Mouse (Mus musculus) liver, postnatal 0 days (tissue): ENCODE measurements around the gene Ppp1r10. TPM values are rescaled to one million over a fixed set of nuclear protein-coding genes. Genes with fewer than 3 reads are reported as not detected.

Experiments
- ATAC-seq: fragments of 200-750 bp; cut with Nextera tagmentation; 2 replicates; pipeline ENCODE4 v1.8.0; 2017; ENCODE audit warnings: mild to moderate bottlenecking, moderate library complexity
- DNase-seq: peaks from one replicate; pipeline ENCODE4 v3.0.0-alpha.2; 2016
- H3K27ac ChIP-seq: fragments of 300-500 bp; sonication (generic); 2 replicates; pipeline ENCODE4 v1.5.1; 2014; ENCODE audit warnings: antibody characterized with exemption, moderate library complexity, mild to moderate bottlenecking, low read depth
- H3K27me3 ChIP-seq: fragments of 300-500 bp; sonication (generic); 2 replicates; pipeline ENCODE4 v1.6.1; 2014; ENCODE audit warnings: low read length, control low read depth, mixed read lengths; ENCODE audit not compliant: insufficient read depth
- H3K36me3 ChIP-seq: fragments of 300-500 bp; sonication (generic); replicated peaks from 2 replicates; pipeline ENCODE4 v1.6.1; 2014; ENCODE audit warnings: mild to moderate bottlenecking, control low read depth, low read length, moderate library complexity, mixed read lengths; ENCODE audit not compliant: insufficient read depth
- H3K4me1 ChIP-seq: fragments of 300-500 bp; sonication (generic); 2 replicates; pipeline ENCODE4 v1.6.1; 2014; ENCODE audit warnings: antibody characterized with exemption, mild to moderate bottlenecking, control low read depth; ENCODE audit not compliant: insufficient read depth
- H3K4me2 ChIP-seq: fragments of 300-500 bp; sonication (generic); 2 replicates; pipeline ENCODE4 v1.6.1; 2014; ENCODE audit warnings: low read depth, mild to moderate bottlenecking, low read length, moderate library complexity, mixed read lengths
- H3K4me3 ChIP-seq: fragments of 300-500 bp; sonication (generic); 2 replicates; pipeline ENCODE4 v1.5.1; 2014; ENCODE audit warnings: low read depth, low read length
- H3K9ac ChIP-seq: fragments of 300-500 bp; sonication (generic); replicated peaks from 2 replicates; pipeline ENCODE4 v1.6.1; 2014; ENCODE audit warnings: mild to moderate bottlenecking, moderate library complexity
- H3K9me3 ChIP-seq: fragments of 300-500 bp; sonication (generic); 2 replicates; pipeline ENCODE4 v1.6.1; 2016; ENCODE audit warnings: mild to moderate bottlenecking, control low read depth, low read length, mixed read lengths
- CTCF ChIP-seq: sonication (generic); IDR thresholded peaks from 2 replicates; pipeline ENCODE4 v1.5.1; 2016; ENCODE audit warnings: antibody characterized with exemption, low read depth
- EP300 ChIP-seq: IDR thresholded peaks from 2 replicates; pipeline ENCODE4 v1.6.1; 2016; ENCODE audit warnings: antibody characterized with exemption, low read depth, mild to moderate bottlenecking
- WGBS: fragments of 180-500 bp; shearing (Covaris S2); extraction: QIAGEN DNeasy Blood & Tissue Kit; methylation state at CpG from one replicate; pipeline ENCODE4 v1.1.7; 2014; ENCODE audit not compliant: insufficient replicate concordance; 5-methylcytosine and 5-hydroxymethylcytosine counted together
- microRNA counts: library from miRNA; unstranded; fragments of <30 nt; microRNA quantifications from one replicate; lab custom pipeline; 2015
- microRNA-seq: library from miRNA; unstranded; fragments of <30 nt; microRNA quantifications from one replicate; pipeline ENCODE4, GENCODE M21; 2016
- polyA plus RNA-seq: library from polyadenylated mRNA; unstranded; fragments of >200 nt; fragmentation: Nextera tagmentation; extraction: Ambion mirVana; gene quantifications from 2 replicates; pipeline ENCODE4 v1.2.1, GENCODE M21; 2015

Gene Ppp1r10
- polyA plus RNA-seq, 1 experiment from 2014 or later = 15.9 TPM

DNA sequence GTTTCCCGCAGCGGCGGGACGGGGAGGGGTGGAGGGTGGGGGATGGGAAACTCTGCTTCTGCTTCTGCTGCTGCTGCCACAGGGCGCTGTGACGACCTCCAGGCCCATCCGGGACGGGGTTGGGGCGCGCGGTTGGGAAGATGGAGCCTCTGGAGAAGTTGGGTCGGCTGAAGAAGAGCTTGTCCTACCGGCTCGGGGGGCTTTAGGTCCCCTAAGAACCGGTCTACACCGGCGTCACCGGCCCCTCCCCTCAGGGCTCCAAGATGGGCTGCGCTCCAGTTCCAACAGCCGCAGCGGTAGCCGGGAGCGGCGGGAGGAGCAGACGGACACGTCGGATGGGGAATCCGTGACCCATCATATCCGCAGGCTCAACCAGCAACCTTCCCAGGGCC is 64.1 kb downstream of the Ppp1r10 start:
- under 1% methylated on average over 24 of the region's 29 CpGs for WGBS
- H3K27me3 ChIP-seq = no peaks in the 10 kb centered on the region
- H3K4me2 ChIP-seq = peak overlapping the region; percentile 92
- H3K4me3 ChIP-seq = peak overlapping the region; percentile 80
- DNase-seq = no peak
- TF ChIP-seq EP300 (no peak), CTCF (no peak)
- ATAC-seq = peak; percentile 6
- H3K36me3 ChIP-seq = peaks cover 20% of the 10 kb centered on the region
- peak overlapping the region; percentile 91 for H3K27ac ChIP-seq
- no peaks in the 10 kb centered on the region for H3K9me3 ChIP-seq
- peaks cover 10% of the 10 kb centered on the region for H3K4me1 ChIP-seq
- peak overlapping the region; percentile 64 for H3K9ac ChIP-seq

- TF ChIP-seq EP300 (no peak), CTCF (no peak)
- Histone ChIP-seq H3K27ac (no peak overlapping the region), H3K9ac (no peak overlapping the region), H3K9me3 (no peaks in the 10 kb centered on the region), H3K4me1 (peaks cover 10% of the 10 kb centered on the region), H3K4me2 (no peak overlapping the region), H3K27me3 (no peaks in the 10 kb centered on the region), H3K36me3 (peaks cover 22% of the 10 kb centered on the region), H3K4me3 (no peak overlapping the region)
- DNase-seq (no peak), ATAC-seq (no peak)
- 86% methylated on average over 9 of the region's 9 CpGs for WGBS
Observed at GRCm38 (mm10) chr17:35981776-35982175, 65.5 kb downstream of the Ppp1r10 start.

MicroRNA genes within 50 kb of the gene (microRNA counts, 519-probe panel; counts per million panel counts)
- not detected for microRNA mmu-miR-1894-3p (lab: Ali Mortazavi, UCI)
- microRNA mmu-miR-1894-5p (lab: Ali Mortazavi, UCI) = not detected
- not detected for microRNA mmu-miR-877 (lab: Ali Mortazavi, UCI)

Small RNA genes lying within 50 kb of the gene (microRNA-seq; reads per million reads assigned to microRNA genes)
- gene Gm28033 (2.8 reads per million), gene Mir1894 (not detected), gene Mir877 (37.7 reads per million, percentile 33 among the genes with 10 or more reads in this experiment)

Other genes with a start within 250 kb of the Ppp1r10 start
- gene Vars2, start 248.8 kb upstream of the Ppp1r10 start, polyA plus RNA-seq = 4.6 and 5.0 TPM in 2 replicates
- 14.1 and 15.2 TPM in 2 replicates for gene Gtf2h4, start 242.7 kb upstream of the Ppp1r10 start, polyA plus RNA-seq
- 2.2 and 2.3 TPM in 2 replicates for gene Ddr1, start 211.8 kb upstream of the Ppp1r10 start, polyA plus RNA-seq
- 15.4 and 18.6 TPM in 2 replicates for gene Ier3, start 94.8 kb upstream of the Ppp1r10 start, polyA plus RNA-seq
- gene Flot1, start 93.2 kb upstream of the Ppp1r10 start, polyA plus RNA-seq = 25.9 and 31.3 TPM in 2 replicates
- gene Tubb5, start 78.1 kb upstream of the Ppp1r10 start, polyA plus RNA-seq = 198 and 213 TPM in 2 replicates
- 2.5 and 3.3 TPM in 2 replicates for gene Mdc1, start 74.9 kb upstream of the Ppp1r10 start, polyA plus RNA-seq
- 15.5 and 15.8 TPM in 2 replicates for gene Nrm, start 55.1 kb upstream of the Ppp1r10 start, polyA plus RNA-seq
- gene Ppp1r18, start 50.8 kb upstream of the Ppp1r10 start, polyA plus RNA-seq = 14.1 and 15.3 TPM in 2 replicates
- 14.3 and 15.6 TPM in 2 replicates for gene Dhx16, start 36.6 kb upstream of the Ppp1r10 start, polyA plus RNA-seq
- gene 2310061I04Rik, start 19.0 kb upstream of the Ppp1r10 start, polyA plus RNA-seq = 15.6 and 16.9 TPM in 2 replicates
- gene Atat1, start 6.4 kb upstream of the Ppp1r10 start, polyA plus RNA-seq = 3.4 and 4.8 TPM in 2 replicates
- 81.2 and 82.4 TPM in 2 replicates for gene Mrps18b, start within 50 bp of the Ppp1r10 start, polyA plus RNA-seq
- 37.8 and 47.7 TPM in 2 replicates for gene Abcf1, start 53.3 kb downstream of the Ppp1r10 start, polyA plus RNA-seq
- 9.5 and 10.8 TPM in 2 replicates for gene Gnl1, start 63.4 kb downstream of the Ppp1r10 start, polyA plus RNA-seq
- 6.1 and 6.3 TPM in 2 replicates for gene Prr3, start 63.8 kb downstream of the Ppp1r10 start, polyA plus RNA-seq
- 4.6 and 5.4 TPM in 2 replicates for gene H2-T24, start 104.1 kb downstream of the Ppp1r10 start, polyA plus RNA-seq
- 113 and 120 TPM in 2 replicates for gene H2-T23, start 116.4 kb downstream of the Ppp1r10 start, polyA plus RNA-seq
- 16.2 and 17.1 TPM in 2 replicates for gene H2-T22, start 126.3 kb downstream of the Ppp1r10 start, polyA plus RNA-seq
- gene Gm6034, start 126.5 kb downstream of the Ppp1r10 start, polyA plus RNA-seq = not detected in 2 replicates
- 0.12 TPM in 1 of 2 replicates, not detected in the other for gene Gm11127, start 141.9 kb downstream of the Ppp1r10 start, polyA plus RNA-seq
- gene Gm19684, start 205.2 kb downstream of the Ppp1r10 start, polyA plus RNA-seq = not detected in 2 replicates
- not detected in 2 replicates for gene Gm7030, start 213.0 kb downstream of the Ppp1r10 start, polyA plus RNA-seq